Mouse (Mus musculus) erythroblast, embryonic 14.5 days (primary cell): ENCODE measurements around the gene Pacs1.
"Not testable (repeated sequence)": the region's sequence is repeated elsewhere in the genome, so short reads cannot be mapped to it uniquely, and the experiment has no call there.

Source experiments
- GATA1 ChIP-seq: IDR thresholded peaks from 2 replicates; pipeline ENCODE4 v1.6.1; 2012; ENCODE audit warnings: low read length, inconsistent platforms, mixed read lengths
- TAL1 ChIP-seq: IDR thresholded peaks from 3 replicates; pipeline ENCODE4 v1.6.1; 2012; ENCODE audit warnings: low read length, inconsistent platforms, mixed read lengths

GRCm38 (mm10) chr19:5086533-5086932 is 186.4 kb downstream of the Pacs1 start:
- not testable (repeated sequence) for TF ChIP-seq TAL1, GATA1
